Mouse (Mus musculus) thymus, adult 2 months (tissue): Measurements from ENCODE around the gene Trip11.

Source experiments
- CTCF ChIP-seq: fragments of 200-500 bp; IDR thresholded peaks from 2 replicates; pipeline ENCODE4 v1.5.1; 2012; ENCODE audit warnings: mild to moderate bottlenecking, control low read depth, low read length, moderate library complexity, borderline replicate concordance; ENCODE audit not compliant: control insufficient read depth, poor library complexity, insufficient read depth; ENCODE audit errors: extremely low read depth
- POLR2A ChIP-seq: fragments of 200-500 bp; IDR thresholded peaks from 2 replicates; pipeline ENCODE4 v1.6.1; 2012; ENCODE audit warnings: mild to moderate bottlenecking, low read length, control low read depth, moderate library complexity; ENCODE audit not compliant: control insufficient read depth, poor library complexity, insufficient read depth; ENCODE audit errors: extremely low read depth

- TF ChIP-seq CTCF (no peak), POLR2A (no peak)
These were observed 58.7 kb downstream of the Trip11 start for GRCm38 (mm10) chr12:101854336-101854735.
